ENCODE assay signal across 8 mouse cellular contexts in genomic region chr17:72920971-72921370, GRCm38 (mm10). TPM values are rescaled to one million over a fixed set of nuclear protein-coding genes. Genes with fewer than 3 reads are reported as not detected.
A peak's percentile ranks its signal among the peaks of the same experiment; 100 is the strongest.
DNase-seq lines count a peak whose midpoint lies in the region; ATAC-seq and TF ChIP-seq lines count a peak whose summit lies in the region.
"Had no signal": no experiment of that assay in that cellular context is flagged by ENCODE, and none has a peak within 500 bp of the region (broad histone marks: within the 10 kb centered on the region; RNA-seq: fewer than 3 reads in every experiment).

No protein-coding gene starts in this region.

- H3K27me3 ChIP-seq in lung, embryonic 15.5 days: no peaks in the 10 kb centered on the region
- no peaks in the 10 kb centered on the region for H3K27me3 ChIP-seq in heart, embryonic 13.5 days (replicated peaks)
- H3K27me3 ChIP-seq in intestine, postnatal 0 days (replicated peaks; ENCODE audit: control insufficient read depth, insufficient read depth, low read length): no peaks in the 10 kb centered on the region
- H3K27me3 ChIP-seq in small intestine, adult 2 months (ENCODE audit: control insufficient read depth, insufficient read depth, low read length): peaks cover 5% of the 10 kb centered on the region; the same call in 1 of the 2 replicates

- H3K4me1 ChIP-seq in lung, embryonic 15.5 days: peaks cover 44% of the 10 kb centered on the region
- peaks cover 67% of the 10 kb centered on the region for H3K4me1 ChIP-seq in heart, embryonic 13.5 days
- H3K4me1 ChIP-seq in intestine, postnatal 0 days (replicated peaks; ENCODE audit: control insufficient read depth, insufficient read depth, low read length): 0 out of 2 replicates have a peak, but pooled peaks cover 4% of the 10 kb centered on the region
- H3K4me1 ChIP-seq in small intestine, adult 2 months (ENCODE audit: control insufficient read depth, insufficient read depth, insufficient read length, low read length): peaks cover 9% of the 10 kb centered on the region

- H3K36me3 ChIP-seq in lung, embryonic 15.5 days: peaks cover 11% of the 10 kb centered on the region
- peaks cover 53% of the 10 kb centered on the region for H3K36me3 ChIP-seq in heart, embryonic 13.5 days
- H3K36me3 ChIP-seq in intestine, postnatal 0 days (ENCODE audit: control insufficient read depth, insufficient read depth): peaks cover 42% of the 10 kb centered on the region
- H3K36me3 ChIP-seq in small intestine, adult 2 months (ENCODE audit: control insufficient read depth, insufficient read depth, low read length): peaks cover 11% of the 10 kb centered on the region; the same call in 1 of the 2 replicates

- DNase-seq in lung, postnatal 36 days: no peak
- DNase-seq in adrenal gland, postnatal 14 days: no peak
- DNase-seq in spleen, postnatal 10 days (ENCODE audit: low spot score in 2 of 2): no peak
- DNase-seq: cerebellum, adult 9-10 months had no signal

- peak overlapping the region; percentile 96 for H3K4me2 ChIP-seq in lung, embryonic 15.5 days
- peak overlapping the region; percentile 94 for H3K4me2 ChIP-seq in heart, embryonic 13.5 days
- H3K4me2 ChIP-seq in intestine, postnatal 0 days (replicated peaks; ENCODE audit: low read depth): peak overlapping the region; percentile 52

- 0 out of 2 replicates have a peak overlapping the region, but pooled peaks have one; percentile 0 for H3K9ac ChIP-seq in lung, embryonic 15.5 days
- H3K9ac ChIP-seq in heart, embryonic 13.5 days: peak overlapping the region; percentile 100
- no peak overlapping the region for H3K9ac ChIP-seq in intestine, postnatal 0 days (ENCODE audit: low read depth, low read length)

- no peaks in the 10 kb centered on the region for H3K9me3 ChIP-seq in lung, embryonic 15.5 days
- H3K9me3 ChIP-seq in heart, embryonic 13.5 days: no peaks in the 10 kb centered on the region
- H3K9me3 ChIP-seq in intestine, postnatal 0 days (ENCODE audit: control insufficient read depth): no peaks in the 10 kb centered on the region

- WGBS in lung, embryonic 15.5 days: 50% methylated on average over 7 of the region's 9 CpGs
- WGBS in heart, embryonic 13.5 days: 24% methylated on average over 8 of the region's 9 CpGs
- WGBS in intestine, postnatal 0 days: 64% methylated on average over 9 of the region's 9 CpGs
- WGBS in small intestine, adult 2 months: 62% methylated on average over 9 of the region's 9 CpGs

- ATAC-seq in lung, embryonic 15.5 days (ENCODE audit: borderline replicate concordance, extremely low read depth, low FRiP score, low TSS enrichment): no peak
- ATAC-seq in heart, embryonic 13.5 days (ENCODE audit: extremely low read depth, insufficient number of reproducible peaks, low FRiP score, low TSS enrichment): no peak
- ATAC-seq in intestine, postnatal 0 days: no peak

- TF ChIP-seq POLR2A in small intestine, adult 2 months (IDR thresholded peaks at IDR 0.05; ENCODE audit: low read depth, low read length): no peak

- H3K27ac ChIP-seq in lung, embryonic 15.5 days: no peak overlapping the region
- peak overlapping the region; percentile 87 for H3K27ac ChIP-seq in heart, embryonic 13.5 days (replicated peaks)
- H3K27ac ChIP-seq in intestine, postnatal 0 days (ENCODE audit: low read depth, low read length): no peak overlapping the region
- H3K27ac ChIP-seq in small intestine, adult 2 months (ENCODE audit: insufficient read depth, low read depth, low read length): peak overlapping the region; percentile 37; the same call in 1 of the 2 replicates

- H3K4me3 ChIP-seq in lung, embryonic 15.5 days: peak overlapping the region; percentile 63
- H3K4me3 ChIP-seq in heart, embryonic 13.5 days: peak overlapping the region; percentile 68
- no peak overlapping the region for H3K4me3 ChIP-seq in intestine, postnatal 0 days (ENCODE audit: low read depth, low read length)
- peak overlapping the region; percentile 15; the same call in 1 of the 2 replicates for H3K4me3 ChIP-seq in small intestine, adult 2 months (ENCODE audit: low read depth, low read length)

- no peak for TF ChIP-seq CTCF in intestine, postnatal 0 days (IDR thresholded peaks at IDR 0.05; ENCODE audit: low read depth)
- no peak for TF ChIP-seq CTCF in small intestine, adult 2 months (IDR thresholded peaks at IDR 0.05; ENCODE audit: extremely low read depth, insufficient read length, insufficient replicate concordance, low read depth, low read length)

RNA-seq across cellular contexts. Expression of gene Lbh, which starts 2.9 kb away (rescaled TPM):
- polyA plus RNA-seq in lung, embryonic 15.5 days (2015; fragmentation: Nextera tagmentation; extraction: Ambion mirVana): 8.1 and 9.0 TPM in 2 replicates
- 25.6 and 30.8 TPM in 2 replicates for polyA plus RNA-seq in heart, embryonic 13.5 days (2015; fragmentation: Nextera tagmentation; extraction: Ambion mirVana)
- 11.1 and 11.3 TPM in 2 replicates for polyA plus RNA-seq in intestine, postnatal 0 days (2015; fragmentation: Nextera tagmentation; extraction: Ambion mirVana)
- 41.9 and 49.3 TPM in 2 replicates for polyA plus RNA-seq in small intestine, adult 2 months (2012; rRNA removed)
- 41.7 and 53.4 TPM in 2 replicates for total RNA-seq in adrenal gland, postnatal 14 days (2021)

Comparison
In these comparisons a context has a peak if more than half of its experiments do, and no peak if none do; other contexts are left out.
1. H3K27ac ChIP-seq: peak in heart, embryonic 13.5 days (single experiment) and small intestine, adult 2 months (single experiment); none in lung, embryonic 15.5 days (single experiment) and intestine, postnatal 0 days (single experiment).
2. Peak in every context shown above with its lines, with median percentiles within 50 percentile points of each other: H3K4me2 ChIP-seq.